Mouse (Mus musculus) bone marrow macrophage, adult 2 months (primary cell): Measurements from ENCODE around the gene Cdk5rap3. TPM values are rescaled to one million over a fixed set of nuclear protein-coding genes. Genes with fewer than 3 reads are reported as not detected.

Experiments used
- H3K27ac ChIP-seq: 2 replicates; pipeline ENCODE4 v1.5.1; 2012; ENCODE audit warnings: low read depth, low read length; ENCODE audit not compliant: insufficient read depth
- H3K4me1 ChIP-seq: 2 replicates; pipeline ENCODE4 v1.6.1; 2012; ENCODE audit warnings: low read length; ENCODE audit not compliant: control insufficient read depth, insufficient read depth
- H3K4me3 ChIP-seq: 2 replicates; pipeline ENCODE4 v1.5.1; 2012; ENCODE audit warnings: mild to moderate bottlenecking, low read length, moderate library complexity; ENCODE audit not compliant: insufficient read depth
- CTCF ChIP-seq: IDR thresholded peaks from 2 replicates; pipeline ENCODE4 v1.5.1; 2012; ENCODE audit warnings: low read depth, mild to moderate bottlenecking, low read length, moderate library complexity
- POLR2A ChIP-seq: IDR thresholded peaks from 2 replicates; pipeline ENCODE4 v1.6.1; 2012; ENCODE audit warnings: mild to moderate bottlenecking, low read depth, low read length, borderline replicate concordance
- polyA plus RNA-seq: library from polyadenylated mRNA; stranded (reverse); fragments of >200 nt; gene quantifications from 2 replicates; pipeline ENCODE4 v1.2.4, GENCODE M21; 2012; ENCODE audit not compliant: missing spikeins, insufficient read depth, insufficient read length

Cdk5rap3 gene
- polyA plus RNA-seq, 1 experiment: 30.0 TPM

GRCm38 (mm10) chr11:96861878-96862289, 54.4 kb downstream of the Cdk5rap3 start:
- Histone ChIP-seq H3K27ac (no peak overlapping the region), H3K4me3 (peak overlapping the region; percentile 65), H3K4me1 (peaks cover 4% of the 10 kb centered on the region; the same call in 1 of the 2 replicates)
- TF ChIP-seq CTCF (peak; percentile 66), POLR2A (no peak)

- TF ChIP-seq POLR2A (no peak), CTCF (no peak)
- Histone ChIP-seq H3K4me1 (peaks cover 4% of the 10 kb centered on the region; the same call in 1 of the 2 replicates), H3K27ac (no peak overlapping the region), H3K4me3 (peak overlapping the region; percentile 65)
Observed at GRCm38 (mm10) chr11:96861446-96861845, 54.9 kb downstream of the Cdk5rap3 start.

GRCm38 (mm10) chr11:96860564-96860963, 55.7 kb downstream of the Cdk5rap3 start:
- H3K4me3 ChIP-seq: no peak overlapping the region
- peaks cover 4% of the 10 kb centered on the region; the same call in 1 of the 2 replicates for H3K4me1 ChIP-seq
- H3K27ac ChIP-seq: no peak overlapping the region
- peak; percentile 74 for TF ChIP-seq CTCF
- no peak for TF ChIP-seq POLR2A

- no peak overlapping the region for H3K27ac ChIP-seq
- H3K4me1 ChIP-seq: peaks cover 4% of the 10 kb centered on the region; the same call in 1 of the 2 replicates
- TF ChIP-seq POLR2A: no peak
- TF ChIP-seq CTCF: no peak
- H3K4me3 ChIP-seq: no peak overlapping the region
Observed at GRCm38 (mm10) chr11:96859635-96860034, 56.7 kb downstream of the Cdk5rap3 start.

- Histone ChIP-seq H3K27ac (no peak overlapping the region), H3K4me3 (no peak overlapping the region), H3K4me1 (peaks cover 4% of the 10 kb centered on the region; the same call in 1 of the 2 replicates)
- TF ChIP-seq CTCF: no peak
- no peak for TF ChIP-seq POLR2A
Observed at GRCm38 (mm10) chr11:96857446-96857845, 58.9 kb downstream of the Cdk5rap3 start.

Other genes with a start within 250 kb of the Cdk5rap3 start
- gene Snx11, start 138.9 kb downstream of the Cdk5rap3 start, polyA plus RNA-seq: 37.0 and 37.8 TPM in 2 replicates
- 51.4 and 57.5 TPM in 2 replicates for gene Cbx1, start 127.4 kb downstream of the Cdk5rap3 start, polyA plus RNA-seq
- 105 and 106 TPM in 2 replicates for gene Nfe2l1, start 86.5 kb downstream of the Cdk5rap3 start, polyA plus RNA-seq
- gene Copz2, start 66.6 kb downstream of the Cdk5rap3 start, polyA plus RNA-seq: 20.2 and 24.7 TPM in 2 replicates
- gene Prr15l, start 11.6 kb upstream of the Cdk5rap3 start, polyA plus RNA-seq: not detected in 2 replicates
- gene Pnpo, start 27.5 kb upstream of the Cdk5rap3 start, polyA plus RNA-seq: 17.5 and 18.1 TPM in 2 replicates
- gene Sp2, start 66.5 kb upstream of the Cdk5rap3 start, polyA plus RNA-seq: 18.1 and 22.3 TPM in 2 replicates
- gene Sp6, start 96.9 kb upstream of the Cdk5rap3 start, polyA plus RNA-seq: 0.31 and 0.37 TPM in 2 replicates
- gene Scrn2, start 113.4 kb upstream of the Cdk5rap3 start, polyA plus RNA-seq: 1.5 and 2.2 TPM in 2 replicates
- not detected in 2 replicates for gene Lrrc46, start 124.9 kb upstream of the Cdk5rap3 start, polyA plus RNA-seq
- gene Mrpl10, start 125.1 kb upstream of the Cdk5rap3 start, polyA plus RNA-seq: 32.2 and 34.0 TPM in 2 replicates
- 8.5 and 9.2 TPM in 2 replicates for gene Osbpl7, start 134.1 kb upstream of the Cdk5rap3 start, polyA plus RNA-seq
- not detected in 2 replicates for gene Tbx21, start 198.8 kb upstream of the Cdk5rap3 start, polyA plus RNA-seq
- gene Tbkbp1, start 235.0 kb upstream of the Cdk5rap3 start, polyA plus RNA-seq: 36.7 and 39.2 TPM in 2 replicates